Mouse (Mus musculus) kidney, postnatal 36 days (tissue): ENCODE data around the gene Ackr2.
A peak's percentile ranks its signal among the peaks of the same experiment; 100 is the strongest.

Experiments used
- DNase-seq, 2 experiments: peaks; one replicate each; pipeline ENCODE4 v3.0.0; 2021 to 2022; ENCODE audit warnings: mixed read lengths in 2 of 2

Gene Ackr2

DNA sequence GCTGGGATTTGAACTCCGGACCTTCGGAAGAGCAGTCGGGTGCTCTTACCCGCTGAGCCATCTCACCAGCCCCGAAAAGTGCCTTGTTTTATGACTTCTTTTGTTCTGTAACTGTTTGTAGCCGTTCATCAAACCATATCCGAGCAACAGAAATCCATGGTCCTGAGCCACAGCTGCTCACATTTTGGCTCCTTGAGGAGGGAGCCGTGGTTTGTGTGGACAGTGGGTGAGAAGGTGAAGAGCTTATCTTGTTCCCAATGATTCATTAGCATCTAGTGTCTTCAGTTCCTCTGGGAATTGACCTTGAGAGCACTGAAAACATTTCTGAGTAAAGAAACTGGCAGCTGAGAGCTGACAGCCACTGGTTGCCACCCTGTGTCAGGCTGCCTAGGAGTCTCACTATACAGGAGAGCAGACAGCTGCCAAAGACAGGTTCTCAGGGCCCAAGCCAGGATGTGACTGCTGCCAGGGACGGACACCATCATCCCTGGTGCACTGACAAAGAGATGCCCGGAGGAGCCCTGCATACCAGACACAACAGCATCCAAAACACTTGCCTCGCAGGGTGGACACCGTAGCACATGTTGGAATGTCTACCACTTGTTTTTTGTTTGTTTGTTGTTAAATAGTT is 6.0 kb upstream of the Ackr2 start:
- DNase-seq = no peak

DNA sequence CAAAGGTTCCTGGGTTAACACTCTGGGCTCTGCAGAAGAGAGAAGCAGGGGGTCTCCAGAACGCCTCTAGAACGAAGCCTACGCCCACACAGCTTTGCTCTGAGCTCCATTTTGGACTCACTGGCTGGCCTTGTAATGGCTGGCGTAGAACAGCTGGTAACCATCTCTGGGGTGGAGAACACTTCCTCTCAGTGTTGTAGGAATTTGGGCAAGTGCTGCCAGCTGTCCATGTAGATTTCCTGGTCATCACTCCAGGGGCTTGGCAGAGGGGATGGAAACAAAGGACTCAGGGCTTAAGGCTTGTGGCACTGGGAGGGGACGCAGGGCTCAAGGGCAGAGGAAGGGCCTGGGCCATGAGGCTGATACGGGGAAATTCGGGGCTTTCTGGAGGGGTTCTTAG is 3.7 kb upstream of the Ackr2 start:
- DNase-seq = no peak

DNA sequence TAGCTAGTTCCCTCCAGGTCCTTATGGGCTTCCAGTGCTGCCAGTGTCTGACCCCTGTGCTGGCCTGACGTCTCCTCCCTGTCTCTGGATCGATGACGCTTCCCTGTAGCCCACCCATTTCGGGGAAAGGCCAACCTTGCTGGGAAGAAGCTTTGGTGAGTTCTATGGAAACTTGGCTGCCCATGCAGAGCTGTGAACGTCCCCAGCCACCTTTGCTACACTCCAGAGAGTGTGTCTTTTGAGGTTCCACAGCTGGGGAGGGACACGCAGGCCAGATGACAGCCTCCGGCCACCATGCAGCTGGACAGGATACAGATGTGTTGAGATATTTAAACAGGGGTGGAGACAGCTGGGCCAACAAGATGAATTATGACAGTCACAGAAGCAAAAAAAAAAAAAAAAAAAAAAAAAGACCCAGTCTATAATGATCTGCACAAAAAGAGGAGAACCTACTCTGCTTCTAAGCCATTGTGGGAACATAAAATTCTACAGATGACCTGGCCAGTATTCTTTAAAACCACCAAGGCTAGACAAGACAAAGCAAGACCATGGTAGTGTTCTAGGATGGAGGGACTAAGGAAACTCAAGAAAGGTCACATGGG is 2.7 kb upstream of the Ackr2 start:
- DNase-seq = no peak

DNA sequence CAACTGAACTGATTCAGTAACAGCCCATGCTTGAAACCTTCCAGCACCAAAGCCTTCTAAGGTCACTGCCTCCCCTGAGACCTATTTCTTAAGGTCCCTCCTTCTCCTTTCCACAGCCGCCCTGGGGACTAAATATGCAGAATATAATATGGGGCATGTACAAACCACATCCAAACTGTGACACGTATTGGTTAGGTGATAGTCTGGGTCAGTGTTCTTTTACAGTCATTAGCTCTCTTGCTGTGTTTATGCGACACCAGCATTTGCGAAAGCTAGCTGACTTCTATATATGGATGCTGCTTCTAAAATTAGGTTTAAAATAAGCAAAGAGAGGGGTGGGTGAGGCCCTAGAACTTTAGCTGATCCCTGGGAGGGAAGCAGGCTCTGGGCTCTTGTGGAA is 1.3 kb upstream of the Ackr2 start:
- DNase-seq = no peak

DNA sequence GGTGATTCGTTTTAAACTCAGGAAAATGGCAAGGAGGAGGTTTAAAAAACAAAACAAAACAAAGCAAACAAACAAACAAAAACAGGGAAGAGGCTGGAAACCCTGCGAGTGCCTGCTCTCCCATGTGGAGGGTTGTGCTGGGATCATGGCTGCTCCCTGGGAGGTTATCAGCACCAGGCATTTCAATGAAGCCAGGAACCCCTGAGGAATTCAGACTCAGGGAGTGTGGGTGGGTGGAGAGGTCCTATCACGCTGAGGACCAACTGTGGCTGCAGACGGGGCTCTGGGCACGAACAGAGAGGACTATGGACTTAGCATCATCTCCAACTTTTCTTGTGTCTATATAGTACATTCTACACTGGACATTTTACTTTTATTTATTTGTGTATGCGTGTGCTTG is 1.2 kb downstream of the Ackr2 start:
- no peak for DNase-seq

DNA sequence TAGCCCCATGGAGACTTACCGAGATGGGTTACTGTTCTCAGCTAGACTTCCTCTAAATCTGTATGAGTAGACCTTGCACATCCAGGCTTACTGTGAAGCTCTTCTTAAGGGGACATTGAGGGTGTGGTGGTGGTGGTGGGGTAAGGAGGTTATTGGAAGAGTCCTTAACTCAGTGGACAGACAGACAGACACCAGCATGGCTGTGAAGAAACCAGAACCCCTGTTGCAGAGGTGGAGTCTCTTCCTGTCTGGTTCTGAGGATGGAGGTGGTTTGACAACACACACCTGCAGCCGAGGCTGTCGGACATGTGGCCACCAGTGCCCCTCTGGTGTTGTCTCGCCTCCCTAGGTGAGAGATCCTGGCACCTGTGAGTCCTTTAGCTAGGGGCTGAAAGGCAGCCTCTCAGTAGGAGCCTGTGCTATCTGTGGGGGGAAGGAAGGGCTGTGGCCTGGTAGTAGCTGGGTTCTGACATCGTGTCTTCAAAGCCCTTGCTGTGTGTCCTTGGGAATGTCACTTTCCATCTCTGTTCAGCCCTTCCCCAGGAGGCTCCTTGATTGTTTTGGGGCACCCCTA is 2.2 kb downstream of the Ackr2 start:
- no peak for DNase-seq

DNA sequence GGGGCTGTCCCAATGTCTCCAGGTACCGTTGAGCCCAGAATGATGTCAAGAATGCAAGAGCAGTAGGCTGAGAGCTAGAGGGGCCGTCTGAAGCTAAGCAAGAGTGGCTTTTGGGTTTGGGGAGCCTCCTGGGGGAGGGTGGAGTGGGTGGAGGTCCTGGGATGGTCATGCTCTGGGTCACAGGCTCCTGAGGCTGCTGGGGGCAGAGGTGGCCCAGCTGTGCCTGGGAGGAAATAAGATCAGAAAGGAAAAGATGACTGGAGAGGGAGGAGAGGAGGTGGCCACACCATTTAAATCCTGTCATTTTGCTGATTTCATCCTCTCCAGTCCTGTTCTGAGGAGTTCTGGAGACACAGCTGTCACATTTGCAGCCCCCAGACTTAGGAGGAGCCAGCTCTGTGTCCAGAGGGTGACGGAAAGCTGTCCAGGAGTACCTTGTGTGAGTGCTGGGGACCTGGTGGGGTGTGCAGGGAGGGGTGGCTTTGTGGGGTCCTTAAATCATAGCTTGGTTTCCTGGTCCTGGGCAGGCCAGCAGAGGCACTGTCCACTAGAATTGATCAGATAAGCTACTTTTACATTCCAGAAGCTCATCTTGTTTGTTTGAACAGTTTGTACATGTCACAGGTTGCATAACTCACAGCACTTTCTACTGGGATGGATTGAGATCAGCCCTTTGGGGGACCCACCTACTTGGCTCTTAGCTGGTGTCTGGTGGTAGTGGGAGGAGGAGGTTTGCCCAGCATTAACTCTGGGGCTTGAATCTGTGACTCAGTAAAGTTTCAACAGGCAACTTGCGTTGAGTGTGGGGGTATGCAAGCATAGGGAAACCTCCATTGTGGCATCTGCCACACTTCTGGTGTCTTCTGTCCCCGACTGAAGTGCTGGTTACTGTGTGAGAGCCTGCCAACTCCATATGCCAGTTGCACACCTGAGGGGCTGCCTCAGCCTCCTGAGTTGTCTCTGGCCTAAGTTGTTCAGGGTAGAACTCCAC is 3.9 kb downstream of the Ackr2 start:
- no peak for DNase-seq

DNA sequence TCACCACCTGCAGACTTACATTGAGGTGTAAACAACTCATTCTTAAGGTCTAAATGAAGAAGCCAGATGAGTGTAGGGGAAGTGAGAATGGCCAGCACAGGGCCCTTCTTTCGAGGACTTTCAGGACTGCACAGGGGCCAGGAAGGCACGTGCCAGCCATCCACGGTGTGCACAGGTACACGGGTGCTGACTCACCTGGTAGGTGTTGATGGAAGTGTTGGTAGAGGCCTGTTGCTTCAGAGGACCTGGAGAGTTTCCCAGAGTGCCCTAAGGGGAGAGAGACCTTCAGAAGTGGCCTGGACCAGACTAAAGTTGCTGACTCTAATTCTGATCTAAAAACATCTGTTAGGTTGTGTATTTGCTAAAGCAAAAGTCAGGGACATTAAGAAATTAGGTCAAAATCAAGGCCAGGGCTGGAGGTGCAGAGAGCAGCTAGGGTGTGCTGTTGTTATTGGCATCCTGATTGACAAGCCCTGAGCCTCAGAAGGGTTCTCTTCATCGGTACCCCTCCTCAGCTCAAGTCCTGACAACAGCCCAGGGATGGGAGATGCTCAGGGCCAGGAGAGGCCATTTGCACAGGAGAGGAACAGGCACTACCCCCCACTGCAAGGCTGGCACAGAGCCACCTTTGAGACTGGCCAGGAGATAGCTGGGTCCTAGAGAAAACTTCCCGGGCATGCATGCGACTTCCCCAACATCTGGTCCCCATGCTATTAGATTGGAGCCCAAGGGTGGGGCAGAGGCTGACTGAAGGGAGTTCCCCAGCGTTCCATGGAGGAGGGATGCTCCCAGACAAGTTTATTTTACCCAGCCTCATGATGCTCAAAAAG is 5.5 kb downstream of the Ackr2 start:
- peak in 1 of 2 experiments; percentile 20 for DNase-seq

DNA sequence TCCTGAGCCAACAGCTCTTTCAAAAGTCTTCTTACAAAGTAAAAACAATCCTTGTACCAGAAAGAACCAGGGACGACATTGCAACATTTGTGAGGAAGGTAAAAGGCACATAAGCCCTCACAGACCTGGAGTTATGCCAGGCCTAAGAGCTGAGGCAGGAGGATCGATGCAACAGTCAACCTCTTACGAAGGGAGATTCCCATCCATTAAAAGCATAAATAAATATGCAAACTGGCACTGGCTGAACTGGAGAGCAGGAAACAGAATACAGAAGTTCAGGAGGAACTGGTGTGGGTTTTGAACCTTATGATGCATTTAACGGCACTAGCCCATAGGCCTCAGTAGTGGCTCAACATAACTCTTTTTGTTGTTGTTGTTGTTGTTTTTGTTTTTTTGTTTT is 6.2 kb downstream of the Ackr2 start:
- DNase-seq = no peak

DNA sequence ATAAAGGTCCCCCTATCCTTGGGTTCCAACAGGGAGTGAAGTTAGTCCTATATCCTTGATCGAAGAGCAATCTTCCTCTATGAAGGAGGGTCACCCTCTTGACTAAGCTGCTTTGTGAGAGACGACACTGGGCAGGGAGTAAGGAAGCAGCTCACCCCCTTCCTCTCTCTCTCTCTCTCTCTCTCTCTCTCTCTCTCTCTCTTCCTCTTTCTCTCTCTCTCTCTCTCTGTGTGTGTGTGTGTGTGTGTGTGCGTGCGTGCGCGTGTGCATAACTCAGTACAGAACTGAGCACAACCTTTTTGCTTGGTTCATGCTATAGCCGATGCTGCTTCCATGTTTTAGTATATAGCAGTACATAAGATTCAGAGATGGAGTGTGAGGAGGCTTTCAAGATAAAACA is 6.8 kb downstream of the Ackr2 start:
- no peak for DNase-seq

DNA sequence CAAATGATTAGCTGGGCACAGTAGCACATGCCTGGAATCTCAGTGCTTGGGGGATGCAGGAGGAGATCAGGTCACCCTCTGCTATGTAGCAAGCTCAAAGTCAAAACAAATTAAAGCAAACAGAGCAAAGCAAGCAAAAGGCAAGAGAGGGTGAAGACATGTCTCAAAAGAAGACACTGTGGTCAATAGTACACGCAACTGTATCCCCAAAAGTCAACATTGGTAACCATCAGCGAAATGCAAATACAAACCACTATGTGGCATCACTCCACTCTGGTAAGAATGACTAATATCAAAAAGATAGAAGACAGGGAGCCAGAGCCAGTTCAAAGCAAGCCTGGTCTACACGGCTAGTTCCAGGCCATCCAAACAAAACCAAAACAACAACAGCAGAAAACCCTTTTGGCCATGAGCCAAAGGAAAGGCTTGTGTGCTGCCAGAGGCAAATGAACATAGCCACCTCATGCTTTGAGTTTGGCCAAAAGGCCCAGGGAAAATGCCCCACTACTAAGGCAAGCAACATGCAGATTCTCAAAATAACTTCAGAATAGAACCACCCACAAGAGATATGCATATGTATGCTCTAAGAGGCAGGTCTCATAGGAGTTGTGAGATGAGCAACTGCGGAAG is 7.5 kb downstream of the Ackr2 start:
- no peak for DNase-seq

DNA sequence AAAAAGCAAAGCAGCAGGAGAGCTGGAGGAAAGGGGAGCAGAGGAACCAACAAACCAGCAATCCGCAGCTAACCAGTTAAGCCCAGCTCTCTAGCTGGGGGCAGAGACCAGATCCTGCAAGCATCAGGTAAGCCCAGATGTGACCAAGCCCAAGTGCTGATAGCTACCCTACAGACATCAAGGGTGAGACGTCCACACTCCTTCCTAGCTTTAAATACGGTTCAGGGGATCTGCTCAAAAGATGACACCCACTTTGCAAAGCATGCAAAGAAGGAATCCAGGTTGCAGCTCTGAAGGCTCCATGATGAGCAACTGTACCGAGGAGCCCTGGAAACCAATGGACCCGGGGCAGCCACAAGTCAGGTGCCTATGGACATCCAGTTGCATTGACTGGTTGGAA is 8.3 kb downstream of the Ackr2 start:
- no peak for DNase-seq

DNA sequence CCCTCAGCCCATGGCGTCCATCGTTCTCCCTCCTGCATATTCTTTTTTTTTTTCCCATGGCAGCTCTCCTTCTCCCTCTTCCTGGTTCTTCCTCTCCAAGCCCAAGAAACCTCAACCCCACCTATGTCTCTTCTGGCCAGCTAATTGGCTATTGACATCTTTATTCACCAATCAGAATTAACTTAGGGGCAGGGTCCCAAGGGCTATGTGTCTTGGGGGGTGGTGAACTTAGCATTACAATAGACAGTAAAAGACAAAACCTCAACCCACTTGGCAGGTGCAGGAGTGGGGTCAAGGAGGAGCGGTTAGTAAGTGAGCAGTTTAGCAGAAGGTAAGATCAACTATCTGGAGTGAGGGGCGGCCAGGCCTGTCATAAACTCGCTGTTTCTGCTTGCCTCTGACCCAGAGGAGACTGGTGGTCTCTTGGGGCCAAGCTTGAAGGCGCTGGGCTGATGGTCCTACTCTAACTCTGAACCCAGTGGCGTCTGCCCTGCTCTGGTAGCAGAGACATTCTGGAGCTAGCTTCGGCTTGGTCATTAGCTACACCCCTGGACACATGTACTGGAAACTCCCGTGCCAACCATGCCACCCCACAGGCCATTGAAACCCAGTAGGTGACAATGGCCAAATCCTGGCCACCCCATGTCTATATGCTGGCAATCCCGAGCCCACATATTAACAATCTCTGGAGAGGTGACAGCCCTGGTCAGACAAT is 9.4 kb downstream of the Ackr2 start:
- no peak for DNase-seq

DNA sequence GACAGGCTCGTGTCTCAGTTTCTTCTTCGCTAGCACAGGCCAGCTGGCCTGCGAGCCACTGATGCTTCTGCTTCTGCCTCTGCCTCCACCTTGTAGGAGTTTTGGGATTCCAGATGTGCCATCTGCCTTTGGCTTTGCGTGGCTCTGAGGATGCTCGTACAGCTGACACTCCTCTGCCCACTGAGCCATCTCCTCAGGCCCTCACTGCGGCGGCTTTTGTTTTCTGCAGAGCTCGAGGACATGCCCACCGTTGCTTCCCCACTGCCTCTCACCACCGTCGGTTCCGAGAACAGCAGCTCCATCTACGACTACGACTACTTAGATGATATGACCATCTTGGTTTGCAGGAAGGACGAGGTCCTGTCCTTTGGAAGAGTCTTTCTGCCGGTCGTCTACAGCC is 10.2 kb downstream of the Ackr2 start:
- DNase-seq = no peak

DNA sequence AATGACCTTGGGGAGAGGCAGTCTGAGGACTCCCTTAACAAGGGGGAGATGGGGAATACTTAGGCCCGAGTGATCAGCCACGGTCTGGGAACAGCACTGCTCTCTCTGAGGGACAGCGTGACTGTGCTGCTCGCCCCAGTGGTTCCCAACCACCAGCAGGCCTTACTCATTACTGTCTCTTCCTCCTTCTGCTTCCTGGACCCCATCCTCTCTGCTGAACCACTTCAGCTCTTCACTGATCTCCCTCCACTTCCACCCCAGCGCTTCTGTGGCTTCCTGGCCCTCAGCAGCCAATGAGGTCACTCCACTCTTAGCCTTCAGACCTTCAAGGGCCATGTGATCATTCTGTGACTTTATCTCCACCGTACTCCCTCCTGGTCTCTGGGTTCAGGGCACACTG is 11.5 kb downstream of the Ackr2 start:
- DNase-seq = no peak

DNA sequence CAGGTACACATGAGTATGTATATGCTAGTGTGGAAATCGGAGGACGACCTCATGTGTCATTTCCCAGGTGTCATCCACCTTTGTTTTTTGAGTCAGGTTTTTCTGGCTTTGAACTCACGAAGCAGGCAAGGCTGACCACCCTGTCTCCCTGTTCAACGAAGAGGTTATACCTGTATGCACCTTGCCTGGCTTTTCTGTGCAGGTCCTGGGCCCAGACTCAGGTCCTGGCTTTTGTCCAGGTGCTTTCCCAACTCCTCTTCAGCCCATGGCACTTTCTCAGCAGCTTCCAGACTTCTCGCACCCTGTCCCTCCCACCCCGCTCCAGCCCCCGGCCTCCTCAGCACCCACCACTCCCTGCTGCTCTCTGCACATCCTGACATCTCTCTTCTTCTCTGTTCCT is 13.0 kb downstream of the Ackr2 start:
- no peak for DNase-seq

DNA sequence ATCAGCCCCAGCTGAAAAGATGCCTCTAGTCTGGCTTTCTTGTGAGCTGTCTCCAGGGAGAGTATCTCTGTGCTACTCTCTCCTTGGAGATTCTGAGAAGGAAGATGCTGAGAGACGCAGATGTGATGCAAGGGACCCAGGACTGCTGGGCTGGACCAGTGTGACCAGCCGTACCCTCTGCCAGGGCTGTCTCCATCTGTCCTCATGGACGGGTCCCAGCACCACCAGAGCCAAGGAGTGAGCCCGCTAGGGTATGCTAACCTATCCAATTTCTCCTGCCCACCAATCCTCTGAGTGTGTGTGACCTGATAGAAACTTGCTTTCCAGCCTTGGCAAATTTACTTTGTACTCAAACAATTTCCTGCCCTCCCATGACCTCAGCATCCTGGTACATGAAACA is 14.6 kb downstream of the Ackr2 start:
- no peak for DNase-seq

DNA sequence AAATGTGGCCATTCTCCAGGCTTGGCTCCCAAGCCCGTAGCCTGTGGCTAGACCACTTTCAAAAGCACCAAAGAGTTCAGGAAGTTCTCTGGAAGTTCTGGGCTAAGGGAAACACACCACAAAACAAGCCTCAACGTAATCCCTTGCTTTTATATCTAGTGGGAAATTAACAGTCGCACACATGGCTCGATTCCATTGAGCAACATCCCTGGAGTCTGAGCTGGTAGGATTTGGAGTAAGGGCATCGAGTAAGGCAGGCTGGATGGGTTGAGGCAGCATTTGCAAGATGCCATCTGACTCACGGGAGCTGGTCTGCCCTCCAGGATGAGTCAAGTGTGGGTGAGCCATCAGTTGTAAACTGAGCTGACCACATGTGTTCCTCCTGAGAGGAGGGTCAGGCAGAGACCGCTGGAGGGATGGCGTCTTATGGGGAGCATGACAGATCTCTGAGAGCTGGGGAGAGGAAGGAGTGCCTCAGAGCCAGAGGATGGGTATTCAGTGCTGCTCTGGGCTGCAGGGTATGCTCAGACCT is 16.1 kb downstream of the Ackr2 start:
- no peak for DNase-seq

DNA sequence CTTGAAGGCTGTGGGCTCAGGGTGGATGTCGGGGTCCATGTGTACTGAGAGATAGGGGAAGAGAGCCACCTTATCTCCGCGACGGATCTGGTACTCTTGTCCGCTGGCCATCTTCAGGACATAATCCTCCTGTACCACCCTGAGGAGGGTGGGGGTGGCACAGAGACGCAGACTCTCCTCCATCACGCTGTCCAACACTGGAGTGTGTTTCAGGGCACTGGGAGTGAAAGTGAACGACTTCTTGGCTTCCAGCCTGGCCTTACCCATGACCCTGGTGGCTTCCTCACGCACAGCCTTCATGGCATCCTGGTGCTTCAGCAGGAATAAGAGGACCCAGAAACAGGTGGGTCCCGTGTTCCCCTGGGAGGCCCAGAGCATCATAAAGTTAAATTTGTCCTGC is 16.9 kb downstream of the Ackr2 start:
- no peak for DNase-seq

DNA sequence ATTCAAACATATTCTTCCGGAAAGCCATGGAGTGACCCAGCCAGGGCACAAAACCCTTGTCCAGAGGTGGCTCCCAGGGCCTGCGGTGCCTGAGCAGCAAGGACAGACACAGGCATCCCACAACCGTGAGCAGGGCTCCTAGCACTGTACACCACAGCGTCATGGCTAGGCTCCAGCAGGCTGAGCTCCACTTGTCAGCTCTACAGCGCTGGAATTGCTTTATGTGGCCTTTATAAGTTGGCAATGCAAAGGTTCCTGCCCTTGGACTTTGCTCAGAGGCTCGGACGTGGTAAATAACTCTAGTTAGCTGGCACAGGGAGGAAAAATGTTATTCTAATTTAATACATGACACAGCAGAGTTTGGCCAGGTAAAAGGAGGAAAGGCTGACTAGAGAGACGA is 17.9 kb downstream of the Ackr2 start, which contains the start of gene Cyp8b1:
Cyp8b1 (minus strand) TSS at position 204 of the 400 bp plus-strand sequence.
- peak; percentile 17 to 21 for DNase-seq

DNA sequence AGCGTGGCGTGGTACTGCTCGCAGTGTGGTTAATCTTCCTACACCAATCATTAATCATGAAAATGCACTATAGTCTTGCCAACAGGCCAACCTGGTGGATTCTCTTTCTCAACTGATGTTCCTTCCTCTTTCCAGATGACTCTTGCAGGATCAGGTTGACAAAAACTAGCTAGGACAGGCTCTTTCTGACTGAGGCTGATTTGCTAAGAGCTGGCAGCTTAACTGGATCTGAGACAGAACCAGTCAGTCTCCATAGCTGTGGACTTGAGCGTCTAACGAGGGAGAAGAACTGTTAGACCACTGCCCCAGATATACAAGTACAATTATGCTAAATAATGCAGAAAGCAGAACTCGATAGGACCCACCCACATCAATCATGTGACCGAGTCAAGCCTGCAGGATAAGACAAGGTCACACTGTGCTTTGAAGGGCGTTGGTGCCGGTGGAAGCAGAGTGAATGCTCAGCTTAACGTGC is 20.9 kb downstream of the Ackr2 start:
- DNase-seq = peak in 1 of 2 experiments; percentile 48
